Mouse (Mus musculus) forelimb bud, embryonic 11.5 days (tissue): ENCODE data around the gene Lipc.

Experiments
- DNase-seq: peaks from one replicate; pipeline ENCODE4 v3.0.0-alpha.2; 2012; ENCODE audit warnings: low read depth, low spot score

Lipc gene

GRCm38 (mm10) chr9:70824103-70824502 lies 127.9 kb downstream of the Lipc start:
- no peak for DNase-seq

DNA sequence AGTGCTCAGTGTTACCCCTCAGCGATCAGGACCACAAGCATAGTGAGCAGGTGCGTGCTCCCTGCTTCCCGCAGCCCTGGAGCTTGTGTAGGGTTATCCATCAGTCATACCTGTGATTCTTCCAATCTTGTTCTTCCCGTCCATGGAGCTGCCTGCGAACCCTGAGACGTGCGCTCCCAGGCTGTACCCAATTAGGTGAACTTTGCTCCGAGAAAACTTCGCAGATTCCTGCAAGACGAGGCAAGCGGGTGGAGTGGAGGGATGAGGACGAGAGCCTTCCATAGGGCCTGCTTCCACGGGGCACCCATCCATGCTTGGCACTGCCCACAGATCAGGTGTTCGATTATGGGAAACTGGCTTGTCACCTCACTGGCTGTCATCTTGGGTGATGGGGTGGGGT lies 133.3 kb downstream of the Lipc start:
- no peak for DNase-seq

GRCm38 (mm10) chr9:70817396-70817795 lies 134.6 kb downstream of the Lipc start:
- no peak for DNase-seq

DNA sequence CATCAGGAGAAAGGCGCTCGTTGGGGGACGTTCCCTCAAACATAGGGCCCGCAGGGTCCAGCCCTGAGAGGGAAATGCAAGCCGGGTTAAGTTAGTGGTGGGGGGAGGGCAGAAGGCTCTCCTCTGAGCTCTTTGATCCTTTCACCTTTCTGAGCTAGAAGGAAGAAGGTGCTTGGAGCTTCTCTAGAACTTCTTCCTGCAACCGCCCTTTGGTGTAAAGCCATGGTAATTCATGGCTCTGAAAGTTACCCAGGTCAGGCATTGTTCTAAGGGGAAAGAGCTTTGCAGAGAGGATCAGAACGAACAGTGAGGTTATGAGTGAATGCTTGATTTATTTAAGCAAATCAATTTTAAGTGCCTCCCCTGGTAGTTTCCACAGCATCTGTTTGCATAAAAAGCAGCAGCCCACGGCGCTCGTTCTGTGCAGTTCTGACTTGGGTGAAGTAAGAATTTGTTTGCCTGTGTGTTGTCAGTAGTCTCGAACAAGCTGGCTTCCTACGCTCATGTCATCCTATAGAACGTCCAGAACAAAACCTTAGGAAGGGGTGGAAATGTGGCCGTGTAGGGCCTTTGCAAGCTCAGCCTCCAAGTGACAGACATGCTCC lies 135.2 kb downstream of the Lipc start:
- DNase-seq: no peak

GRCm38 (mm10) chr9:70812551-70812950 lies 139.5 kb downstream of the Lipc start:
- no peak for DNase-seq

DNA sequence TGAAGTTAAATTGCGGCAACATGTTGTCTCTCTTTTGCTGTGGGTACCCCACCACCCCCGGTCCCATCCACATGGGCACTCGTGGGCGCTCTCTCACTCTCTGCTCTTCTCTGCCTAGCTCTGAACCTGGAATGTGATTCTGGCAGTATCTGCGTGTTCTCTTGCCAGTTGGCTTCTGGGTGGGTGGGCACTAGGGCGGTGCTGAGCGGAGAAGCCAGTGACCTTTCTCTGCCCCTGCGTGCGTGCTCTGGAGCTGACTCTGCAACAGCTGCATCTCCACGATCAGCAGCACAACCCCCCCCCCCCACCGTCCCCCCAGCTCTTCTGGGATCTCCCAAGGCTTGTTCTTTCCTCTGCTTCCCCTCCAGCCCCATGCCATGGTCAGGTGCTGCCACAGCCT lies 144.3 kb downstream of the Lipc start:
- DNase-seq: no peak

- DNase-seq: no peak
These were observed 146.0 kb downstream of the Lipc start for GRCm38 (mm10) chr9:70806069-70806468.

DNA sequence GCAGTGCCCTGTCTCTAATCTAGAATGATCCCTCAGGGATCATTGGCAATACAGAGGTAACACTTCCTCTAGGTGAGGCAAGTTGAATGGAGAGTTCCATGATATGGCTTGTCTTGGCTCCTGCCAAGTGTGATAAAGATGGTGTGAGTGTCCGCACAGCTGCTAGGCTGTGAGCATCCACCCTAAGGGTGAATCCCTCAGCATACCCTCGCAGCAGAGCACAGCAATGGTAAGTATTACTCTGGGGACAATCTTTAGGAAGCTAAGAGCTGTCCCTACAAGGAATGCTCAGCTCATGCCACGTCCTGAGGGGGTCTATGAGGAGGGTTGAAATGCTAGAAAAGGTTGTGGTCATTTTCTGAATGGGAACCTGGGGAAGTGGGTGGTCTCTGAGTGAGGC lies 149.2 kb downstream of the Lipc start:
- no peak for DNase-seq

- no peak for DNase-seq
These were observed 150.3 kb downstream of the Lipc start for GRCm38 (mm10) chr9:70801761-70802160.

DNA sequence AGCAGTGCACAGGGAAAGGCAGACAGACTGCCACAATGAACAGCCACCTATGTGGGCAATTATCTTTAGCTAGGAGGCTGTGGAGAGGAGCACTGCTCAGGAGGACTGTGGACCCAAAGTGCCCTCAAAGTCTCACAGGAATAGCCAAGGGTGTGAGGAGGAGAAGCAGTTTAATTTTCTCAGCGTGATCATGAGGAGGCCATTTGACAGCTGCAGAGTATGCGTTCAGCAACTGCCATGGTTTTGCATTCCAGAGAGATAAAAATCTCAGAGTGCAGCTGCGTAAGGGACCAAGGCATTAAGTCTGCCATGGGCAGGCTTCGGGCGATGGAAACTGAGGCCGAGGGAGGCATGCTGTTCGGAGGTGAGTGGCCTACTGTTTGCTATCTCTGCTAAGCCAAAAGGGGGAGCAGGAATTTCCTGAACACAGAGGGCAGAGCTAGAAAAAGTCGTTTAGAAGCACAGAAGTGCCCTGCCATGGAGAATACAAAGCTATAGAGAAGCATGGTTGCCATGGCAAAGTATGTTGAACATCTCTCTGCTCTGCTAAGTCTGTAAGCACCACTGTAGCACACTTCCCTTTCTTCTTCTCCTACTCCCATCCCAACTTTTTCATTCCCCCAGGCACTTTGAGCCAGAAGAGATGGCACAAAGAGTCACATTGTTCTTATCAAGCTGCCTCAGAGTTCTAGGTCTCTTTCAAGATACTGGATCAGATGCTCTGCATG lies 151.3 kb downstream of the Lipc start:
- DNase-seq: no peak

DNA sequence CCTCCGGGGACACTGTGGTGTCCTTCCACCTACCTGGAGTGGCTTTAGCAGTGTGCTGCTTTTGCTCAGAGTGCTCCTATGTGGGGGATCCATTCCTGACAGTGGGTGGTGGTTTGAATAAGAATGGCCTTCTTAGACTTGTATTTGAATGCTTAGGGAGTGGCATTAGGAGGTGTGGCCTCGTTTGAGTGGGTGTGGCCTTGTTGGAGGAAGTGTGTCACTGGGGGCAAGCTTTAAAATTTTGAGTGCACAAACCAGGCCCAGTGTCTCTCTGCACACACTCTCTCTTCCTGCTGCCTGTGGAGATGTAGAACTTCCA lies 156.6 kb downstream of the Lipc start:
- no peak for DNase-seq

- DNase-seq: no peak
These were observed 157.2 kb downstream of the Lipc start for GRCm38 (mm10) chr9:70794643-70795438.

DNA sequence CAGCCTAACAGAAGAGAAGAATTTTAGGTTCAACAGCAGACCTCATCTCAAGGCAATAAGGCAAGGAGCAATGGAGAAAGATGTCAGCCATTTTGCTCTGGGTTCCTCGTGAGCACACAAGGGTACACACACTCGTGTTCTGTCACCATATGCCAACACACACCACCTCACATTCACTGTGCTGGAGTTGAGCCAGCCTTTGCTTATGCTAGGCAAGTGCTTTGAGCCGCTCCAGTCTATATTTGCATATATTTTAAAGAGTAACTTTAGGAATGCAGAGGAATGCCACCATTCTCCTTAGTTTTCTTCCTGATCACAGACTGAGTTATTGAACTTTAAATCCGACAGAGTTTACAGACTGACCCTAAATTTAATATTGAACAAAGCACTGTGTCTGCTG lies 161.4 kb downstream of the Lipc start:
- DNase-seq: no peak

- DNase-seq: no peak
These were observed 163.3 kb downstream of the Lipc start for GRCm38 (mm10) chr9:70788705-70789104.

- no peak for DNase-seq
These were observed 169.8 kb downstream of the Lipc start for GRCm38 (mm10) chr9:70782191-70782590.

- DNase-seq: no peak
These were observed 176.5 kb downstream of the Lipc start for GRCm38 (mm10) chr9:70775517-70775916.

- no peak for DNase-seq
These were observed 191.1 kb downstream of the Lipc start for GRCm38 (mm10) chr9:70760974-70761373.

- no peak for DNase-seq
These were observed 200.4 kb downstream of the Lipc start for GRCm38 (mm10) chr9:70751504-70752222.
